Mouse (Mus musculus) brain, embryonic 18.5 days (tissue): ENCODE results near the gene Pip5k1c.

Experiments
- DNase-seq: peaks from one replicate; pipeline ENCODE4 v3.0.0-alpha.2; 2012; ENCODE audit warnings: low read depth, low spot score

Gene Pip5k1c

DNA sequence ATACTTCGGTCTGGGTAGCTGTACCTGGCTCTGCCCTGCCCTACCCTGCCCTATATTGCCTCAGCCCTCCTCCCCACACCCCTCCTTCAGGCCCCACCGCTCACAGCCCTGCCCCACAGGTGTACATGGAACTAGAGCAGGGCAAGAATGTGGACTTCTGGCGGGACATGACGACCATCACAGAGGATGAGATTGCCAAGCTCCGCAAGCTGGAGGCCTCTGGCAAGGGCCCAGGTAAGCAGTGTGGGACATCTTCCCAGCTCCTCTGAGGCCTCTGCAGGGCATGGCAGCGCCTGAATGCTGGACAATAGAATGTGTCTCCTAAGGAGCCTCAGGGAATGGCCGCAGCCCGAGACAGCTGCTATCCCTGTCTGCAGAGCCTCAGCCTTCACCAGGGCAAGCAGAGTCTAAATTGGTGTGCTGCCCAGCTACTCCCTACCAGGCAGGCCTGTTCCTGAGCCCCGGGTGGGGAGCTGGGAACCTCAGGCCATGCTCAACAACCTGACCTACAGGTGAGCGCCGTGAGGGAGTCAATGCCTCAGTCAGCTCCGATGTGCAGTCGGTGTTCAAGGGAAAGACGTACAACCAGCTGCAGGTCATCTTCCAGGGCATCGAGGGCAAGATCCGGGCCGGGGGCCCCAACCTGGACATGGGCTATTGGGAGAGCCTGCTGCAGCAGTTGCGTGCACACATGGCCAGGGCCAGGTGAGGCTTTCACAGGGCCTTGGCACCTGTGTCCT lies 31.2 kb downstream of the Pip5k1c start:
- no peak for DNase-seq

- no peak for DNase-seq
Observed at GRCm38 (mm10) chr10:81325176-81325575, 32.4 kb downstream of the Pip5k1c start.

GRCm38 (mm10) chr10:81325781-81326180 lies 33.0 kb downstream of the Pip5k1c start:
- no peak for DNase-seq

DNA sequence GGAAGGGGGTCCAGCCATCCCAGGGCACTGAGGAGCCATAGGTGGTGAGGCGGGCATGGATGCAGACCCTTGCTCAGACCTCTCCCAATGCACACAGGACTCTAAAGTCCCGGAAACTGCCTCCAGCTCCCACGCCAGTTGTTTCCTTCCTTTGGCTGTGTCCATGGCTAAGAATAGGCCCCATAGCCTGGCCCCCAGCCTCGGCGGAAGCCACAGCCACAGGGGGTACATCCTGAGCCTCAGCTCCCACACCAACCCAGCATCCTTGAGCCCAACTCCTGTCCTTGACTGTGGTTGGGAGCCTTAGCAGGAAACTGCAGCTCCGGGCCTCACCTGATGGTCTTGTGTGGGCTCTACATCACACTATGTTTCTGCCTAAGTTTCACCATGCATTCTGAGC lies 34.1 kb downstream of the Pip5k1c start:
- no peak for DNase-seq

DNA sequence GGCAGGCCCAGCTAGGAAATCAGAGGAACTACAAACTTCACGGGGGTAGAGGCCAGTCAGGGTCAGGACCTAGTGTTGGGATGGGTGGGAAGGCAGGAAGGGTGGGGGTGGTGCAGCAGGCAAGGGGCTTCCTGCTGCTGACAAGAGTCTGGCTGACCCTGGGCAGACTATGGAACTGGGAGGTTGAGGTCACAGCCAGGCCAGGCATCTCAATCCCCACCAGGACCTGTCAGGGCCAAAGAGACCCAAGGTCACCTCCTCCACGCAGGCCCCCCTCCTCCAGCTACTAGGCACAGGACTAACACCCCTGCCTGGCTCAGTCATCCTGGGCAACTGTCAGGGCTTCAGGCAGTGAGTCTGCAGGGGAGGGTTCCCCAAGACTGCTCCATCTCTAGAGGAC lies 35.2 kb downstream of the Pip5k1c start:
- no peak for DNase-seq

GRCm38 (mm10) chr10:81328386-81328785 lies 35.6 kb downstream of the Pip5k1c start, which contains the start of gene Tbxa2r:
Gene Tbxa2r, plus strand, starts transcription at chr10:81328731.
- no peak for DNase-seq

- DNase-seq, result no peak
Observed at GRCm38 (mm10) chr10:81329194-81329975, 36.6 kb downstream of the Pip5k1c start.

DNA sequence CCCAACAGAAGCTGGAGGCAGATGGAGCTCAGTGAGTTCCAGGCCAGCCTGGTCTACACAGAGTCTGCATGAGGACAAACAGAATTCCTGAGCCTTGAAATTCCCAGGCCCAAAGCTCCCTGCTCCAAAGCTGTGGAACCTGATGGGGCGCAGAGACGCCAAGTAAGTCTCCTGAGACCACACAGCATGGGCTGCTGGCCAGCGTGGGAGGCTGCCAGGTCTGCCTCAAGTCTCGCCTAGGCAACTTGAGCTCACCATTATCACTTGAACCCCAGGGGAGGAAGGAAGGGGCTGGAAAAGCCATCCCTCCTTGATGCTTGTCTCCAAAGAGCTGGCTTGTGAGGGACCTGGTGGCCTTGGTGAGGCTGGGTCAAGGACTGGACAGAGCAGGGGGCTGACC lies 37.2 kb downstream of the Pip5k1c start:
- no peak for DNase-seq

- no peak for DNase-seq
Observed at GRCm38 (mm10) chr10:81332277-81332676, 39.5 kb downstream of the Pip5k1c start.

DNA sequence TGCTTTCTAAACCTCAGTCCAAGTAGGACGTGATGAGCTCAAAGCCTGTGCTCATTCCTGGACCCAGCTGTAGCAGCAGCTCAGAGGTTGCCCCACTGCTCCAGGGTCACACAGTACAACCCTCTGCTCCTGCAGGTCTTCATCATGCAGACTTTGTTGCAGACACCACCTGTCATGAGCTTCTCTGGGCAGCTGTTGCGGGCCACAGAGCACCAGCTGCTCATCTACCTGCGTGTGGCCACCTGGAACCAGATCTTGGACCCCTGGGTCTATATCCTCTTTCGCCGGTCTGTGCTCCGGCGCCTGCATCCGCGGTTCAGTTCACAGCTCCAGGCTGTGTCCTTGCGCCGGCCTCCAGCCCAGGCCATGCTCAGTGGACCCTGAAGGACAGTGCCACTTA lies 41.6 kb downstream of the Pip5k1c start:
- DNase-seq, result no peak

DNA sequence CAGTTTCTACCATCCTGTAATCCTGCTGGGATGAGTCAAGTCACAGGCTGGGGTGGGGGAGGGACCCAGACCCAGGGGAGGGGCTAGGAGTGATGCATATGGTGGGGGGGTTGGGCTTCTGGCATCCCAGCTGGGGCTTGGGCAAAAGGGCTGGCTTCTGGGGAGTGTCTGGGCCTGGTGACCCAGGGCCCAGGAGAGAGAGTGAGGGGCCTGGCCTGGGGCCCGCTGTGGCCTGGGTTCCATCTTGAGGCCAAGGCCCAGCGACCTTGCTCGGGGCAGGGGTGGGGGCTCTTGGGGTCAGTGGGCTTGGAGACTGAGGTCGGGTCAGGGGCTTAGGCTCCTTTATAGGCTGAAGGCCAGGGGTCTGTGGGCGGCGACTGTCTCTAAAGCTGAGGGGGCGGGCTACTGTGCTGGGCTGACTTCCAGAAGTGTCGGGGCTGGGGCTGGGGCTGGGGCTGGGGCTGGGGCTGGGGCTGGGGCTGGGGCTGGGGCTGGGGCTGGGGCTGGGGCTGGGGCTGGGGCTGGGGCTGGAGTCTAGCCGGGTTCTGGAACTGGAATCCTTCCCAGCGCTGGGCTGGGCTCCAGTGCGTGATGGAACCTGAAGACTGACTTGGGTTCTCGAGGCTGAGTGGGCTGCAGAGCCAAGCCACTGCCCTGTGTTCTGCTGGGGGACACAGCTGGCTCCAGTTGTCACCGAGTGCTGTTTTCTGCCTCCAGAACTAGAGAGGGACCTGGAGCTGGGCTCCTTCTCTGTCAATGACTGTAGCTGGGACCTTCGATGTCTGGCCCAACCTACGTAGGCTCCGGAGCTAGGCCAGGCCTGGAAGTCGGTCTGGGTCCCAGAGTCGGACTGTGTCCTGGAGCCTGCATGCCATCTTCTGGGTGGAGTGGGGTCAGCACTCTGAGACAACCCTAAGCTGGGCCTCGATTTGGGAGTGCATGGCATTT lies 42.9 kb downstream of the Pip5k1c start:
- DNase-seq, result no peak

- DNase-seq, result no peak
Observed at GRCm38 (mm10) chr10:81336558-81336957, 43.8 kb downstream of the Pip5k1c start.

DNA sequence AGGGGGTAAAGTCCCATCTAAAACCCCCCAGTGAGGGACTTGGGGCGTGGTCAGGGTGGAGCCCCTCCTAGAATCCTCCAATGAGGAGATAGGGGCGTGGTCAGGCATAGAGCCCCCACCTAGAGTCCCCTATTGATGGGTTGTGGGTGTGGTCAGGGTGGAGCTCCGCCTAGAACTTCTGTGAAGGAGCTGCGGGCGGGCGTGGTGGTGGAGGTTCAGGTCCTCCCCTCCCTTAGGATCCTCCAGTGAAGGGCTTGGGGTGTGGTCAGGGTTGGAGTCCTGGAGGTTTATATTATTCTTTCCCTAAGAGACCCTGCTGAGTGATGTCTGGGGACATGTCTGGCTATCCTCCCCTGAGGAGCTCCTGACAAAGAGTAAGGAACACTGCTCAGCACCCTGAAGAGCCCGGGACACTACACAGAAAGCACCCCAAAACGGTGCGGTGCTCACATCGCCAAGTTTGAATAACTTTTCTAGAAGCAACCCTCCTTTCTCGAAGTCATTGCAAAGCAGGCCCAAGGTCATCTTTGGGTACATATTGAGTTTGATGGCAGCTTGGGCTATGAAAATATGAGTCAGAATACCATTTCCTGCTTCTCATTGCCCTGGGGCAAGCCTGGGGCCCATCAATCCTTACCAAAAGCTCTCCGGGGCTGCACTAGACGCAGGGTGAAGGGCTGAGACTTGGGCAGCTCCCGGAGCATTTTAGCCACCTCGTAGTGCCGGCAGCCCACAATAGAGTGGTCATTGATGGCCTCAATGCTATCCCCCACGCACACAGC lies 48.0 kb downstream of the Pip5k1c start:
- no peak for DNase-seq

DNA sequence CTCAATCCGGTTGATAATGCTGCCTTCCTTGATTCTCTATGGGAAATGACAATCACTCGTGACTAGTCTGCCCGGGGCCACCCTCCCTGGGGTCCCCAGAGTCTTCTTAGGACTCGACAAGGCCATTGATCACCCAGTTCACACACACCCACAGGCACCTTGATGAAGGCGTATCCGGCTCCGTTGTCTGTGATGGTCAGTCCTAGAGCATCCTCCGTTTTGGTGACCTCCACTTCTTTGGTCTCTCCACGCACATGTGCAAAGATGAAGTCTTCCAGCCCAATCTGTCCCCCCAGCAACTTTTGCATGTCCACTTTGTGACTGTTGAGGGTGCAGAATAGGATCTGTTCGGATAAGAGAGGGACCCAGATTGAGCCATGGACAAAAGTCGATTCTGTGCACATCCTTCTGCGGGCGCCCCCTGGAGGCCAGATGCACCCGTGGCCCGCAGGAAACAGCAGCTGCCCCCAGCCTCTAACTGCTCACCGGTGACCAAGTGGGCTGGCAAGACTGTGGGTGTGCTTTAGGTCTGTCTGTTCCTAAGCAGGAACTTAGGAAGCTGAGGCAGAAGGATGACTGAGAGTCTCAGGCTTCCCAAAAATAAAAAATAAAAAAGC lies 48.7 kb downstream of the Pip5k1c start:
- DNase-seq, result no peak

GRCm38 (mm10) chr10:81342686-81343505 lies 50.1 kb downstream of the Pip5k1c start, which contains the start of gene Gipc3:
Gene Gipc3, minus strand, starts transcription at chr10:81343266.
- no peak for DNase-seq

DNA sequence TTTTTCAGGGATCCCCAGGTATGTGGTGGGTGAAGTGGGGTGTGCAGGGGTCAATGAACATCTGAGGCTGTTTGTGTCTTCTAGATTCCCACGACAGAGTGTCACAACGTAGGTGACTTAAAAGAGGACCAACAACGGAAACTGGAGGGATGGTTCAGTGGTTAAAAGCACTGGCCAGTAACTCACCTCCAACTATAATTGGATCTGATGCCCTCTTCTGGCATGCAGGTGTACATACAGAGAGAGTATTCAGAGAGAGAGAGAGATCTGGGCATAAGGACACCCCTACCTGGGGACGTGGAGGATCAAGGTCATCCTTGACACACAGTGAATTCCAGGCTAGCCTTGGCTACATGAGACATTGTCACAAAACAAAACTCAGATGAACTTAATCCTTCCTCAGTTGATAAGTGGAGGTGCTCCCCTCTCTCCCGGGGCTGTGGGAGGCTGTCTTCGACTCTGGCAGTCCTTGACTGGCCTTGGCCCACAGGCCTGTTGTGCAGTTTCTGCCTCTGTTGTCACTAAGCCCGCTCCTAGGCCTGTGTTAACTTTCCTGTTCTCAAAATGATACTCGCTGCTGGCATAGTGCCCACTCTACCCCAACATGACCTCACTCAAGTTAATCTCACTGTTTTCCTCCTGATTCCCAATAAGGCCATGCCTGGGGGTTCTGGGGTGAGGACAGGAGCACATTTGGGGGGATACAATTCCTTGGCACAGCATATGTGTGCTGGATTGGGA lies 51.8 kb downstream of the Pip5k1c start:
- no peak for DNase-seq

GRCm38 (mm10) chr10:81345162-81345534 lies 52.4 kb downstream of the Pip5k1c start:
- no peak for DNase-seq

DNA sequence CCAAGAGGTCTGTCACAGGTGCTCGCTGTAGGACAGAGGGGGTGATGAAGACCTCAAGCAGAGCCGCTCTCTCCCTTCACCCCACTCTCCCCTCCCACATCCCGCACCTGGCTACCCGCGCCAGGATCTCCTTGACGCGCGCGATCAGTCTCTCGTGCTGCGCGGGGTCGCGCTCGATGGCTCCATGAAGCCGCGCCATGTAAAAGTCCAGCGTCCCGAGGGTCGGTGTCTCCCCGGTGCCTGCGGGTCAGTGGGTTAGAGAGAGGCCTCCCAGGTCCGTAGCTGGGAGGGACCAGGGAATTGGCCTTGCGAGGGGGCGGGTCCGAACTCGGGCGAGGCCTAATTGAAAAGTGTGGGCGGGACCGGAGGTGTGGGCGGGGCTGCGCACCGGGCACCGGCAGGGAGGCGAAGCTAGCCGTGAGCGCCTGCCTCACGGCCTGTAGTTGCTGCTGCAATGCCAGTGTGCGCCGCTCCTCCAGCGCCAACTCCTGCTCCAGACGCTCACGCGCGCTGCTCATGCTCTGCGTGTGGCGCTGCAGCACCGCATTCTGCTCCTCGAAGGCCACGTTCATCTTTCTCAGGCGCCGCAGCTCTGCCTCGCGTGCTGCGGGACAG lies 53.8 kb downstream of the Pip5k1c start:
- DNase-seq, result peak; percentile 22

GRCm38 (mm10) chr10:81349146-81349545 lies 56.4 kb downstream of the Pip5k1c start:
- DNase-seq, result no peak
